Comparison of ENCODE assay signal across 16 mouse cellular contexts in the genomic region with DNA sequence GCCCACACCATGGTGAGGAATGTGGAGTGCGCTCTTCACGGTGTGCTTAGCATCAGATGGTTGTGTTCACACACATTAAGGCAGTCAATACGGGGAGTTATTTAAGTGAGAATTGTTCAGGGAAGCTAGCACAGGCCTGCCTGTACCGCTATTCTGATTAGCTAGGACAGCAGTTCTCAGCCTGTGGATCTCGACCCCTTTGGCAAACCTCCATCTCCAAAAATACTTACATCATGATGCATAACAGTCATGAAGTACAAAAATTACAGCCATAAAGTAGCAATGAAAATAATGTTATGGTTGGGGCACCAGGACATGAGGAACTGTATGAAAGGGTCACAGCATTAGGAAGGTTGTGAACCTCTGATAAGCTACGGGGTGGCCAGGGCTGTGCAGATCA. TPM values are rescaled to one million over a fixed set of nuclear protein-coding genes. Genes with fewer than 3 reads are reported as not detected.
DNase-seq lines count a peak whose midpoint lies in the region; ATAC-seq and TF ChIP-seq lines count a peak whose summit lies in the region.
"Had no signal": no experiment of that assay in that cellular context is flagged by ENCODE, and none has a peak within 500 bp of the region (broad histone marks: within the 10 kb centered on the region; RNA-seq: fewer than 3 reads in every experiment).

No protein-coding gene starts in this region.

- TF ChIP-seq CTCF in kidney, postnatal 0 days (IDR thresholded peaks at IDR 0.05; ENCODE audit: low read depth) = no peak
- no peak for TF ChIP-seq CTCF in lung, postnatal 0 days (IDR thresholded peaks at IDR 0.05)

- WGBS in heart, embryonic 14.5 days = 61% methylated on average over 6 of the region's 6 CpGs
- 75% methylated on average over 6 of the region's 6 CpGs for WGBS in kidney, postnatal 0 days
- 65% methylated on average over 6 of the region's 6 CpGs for WGBS in lung, postnatal 0 days

- peaks cover 8 to 20% of the 10 kb centered on the region in 2 experiments for H3K4me1 ChIP-seq in heart, embryonic 14.5 days (ENCODE audit: control insufficient read depth in 2 of 2, insufficient read depth in 2 of 2, low read length in 2 of 2)
- H3K4me1 ChIP-seq in kidney, postnatal 0 days (replicated peaks; ENCODE audit: insufficient read depth, low read length) = no peaks in the 10 kb centered on the region
- no peaks in the 10 kb centered on the region for H3K4me1 ChIP-seq in lung, postnatal 0 days (ENCODE audit: insufficient read depth, low read depth, low read length)
- H3K4me1 ChIP-seq: forebrain, embryonic 15.5 days; hindbrain, embryonic 13.5 days had no signal

- H3K9me3 ChIP-seq in heart, embryonic 14.5 days (ENCODE audit: control insufficient read depth, low read length) = 0 out of 2 replicates have a peak, but pooled peaks cover 3% of the 10 kb centered on the region
- H3K9me3 ChIP-seq in kidney, postnatal 0 days (replicated peaks; ENCODE audit: low read length) = no peaks in the 10 kb centered on the region
- H3K9me3 ChIP-seq in lung, postnatal 0 days (ENCODE audit: low read length) = no peaks in the 10 kb centered on the region
- H3K9me3 ChIP-seq: forebrain, embryonic 15.5 days; hindbrain, embryonic 13.5 days had no signal

- peak overlapping the region in 1 of 2 experiments; percentile 56; a peak in 1 of 4 replicates for H3K27ac ChIP-seq in heart, embryonic 14.5 days (replicated peaks in 1 of 2; ENCODE audit: control insufficient read depth in 1 of 2, insufficient read depth in 1 of 2, low read depth in 2 of 2, low read length in 2 of 2)
- H3K27ac ChIP-seq in kidney, postnatal 0 days = no peak overlapping the region
- H3K27ac ChIP-seq in lung, postnatal 0 days (ENCODE audit: low read length) = no peak overlapping the region
- H3K27ac ChIP-seq: forebrain, embryonic 15.5 days; hindbrain, embryonic 13.5 days; hindbrain, postnatal 0 days had no signal

- ATAC-seq in heart, embryonic 14.5 days (ENCODE audit: insufficient number of reproducible peaks, insufficient read depth, low FRiP score, low read depth) = 0 out of 2 replicates have a peak, but pooled peaks have one; percentile 44
- no peak for ATAC-seq in kidney, postnatal 0 days (replicated peaks; ENCODE audit: low FRiP score, low read depth)
- peak; percentile 7; the same call in 1 of the 2 replicates for ATAC-seq in lung, postnatal 0 days
- ATAC-seq: forebrain, embryonic 15.5 days; hindbrain, postnatal 0 days had no signal

- H3K4me2 ChIP-seq in heart, embryonic 14.5 days (ENCODE audit: low read length) = no peak overlapping the region
- no peak overlapping the region for H3K4me2 ChIP-seq in kidney, postnatal 0 days (ENCODE audit: low read length)
- no peak overlapping the region for H3K4me2 ChIP-seq in lung, postnatal 0 days (replicated peaks; ENCODE audit: low read depth, low read length)
- H3K4me2 ChIP-seq: forebrain, embryonic 15.5 days; heart, embryonic 12.5 days; hindbrain, embryonic 13.5 days had no signal

- DNase-seq in heart, postnatal 4 days = no peak
- peak; percentile 40 for DNase-seq in kidney, postnatal 0 days (ENCODE audit: low spot score)
- DNase-seq in kidney, postnatal 25 days = no peak
- peak; percentile 43 for DNase-seq in lung, postnatal 0 days (ENCODE audit: low spot score)
- no peak for DNase-seq in lung, postnatal 14 days
- DNase-seq: adrenal gland, adult 8-10 months; adrenal gland, postnatal 36 days; cerebellum, adult 2 months; cerebellum, postnatal 10 days; gastrocnemius, postnatal 36 days; heart, adult 11 months had no signal

- no peak for TF ChIP-seq EP300 in lung, postnatal 0 days (IDR thresholded peaks at IDR 0.05)

- H3K9ac ChIP-seq in heart, embryonic 14.5 days (ENCODE audit: low read length) = no peak overlapping the region
- no peak overlapping the region for H3K9ac ChIP-seq in kidney, postnatal 0 days (ENCODE audit: low read depth, low read length)
- H3K9ac ChIP-seq in lung, postnatal 0 days (replicated peaks; ENCODE audit: low read depth) = no peak overlapping the region
- H3K9ac ChIP-seq: forebrain, embryonic 15.5 days; heart, embryonic 12.5 days; hindbrain, embryonic 13.5 days had no signal

- no peak overlapping the region for H3K4me3 ChIP-seq in heart, embryonic 14.5 days (ENCODE audit: control insufficient read depth in 1 of 2, insufficient read depth in 1 of 2, low read depth in 1 of 2, low read length in 2 of 2)
- H3K4me3 ChIP-seq in kidney, postnatal 0 days (replicated peaks; ENCODE audit: low read depth, low read length) = no peak overlapping the region
- H3K4me3 ChIP-seq in lung, postnatal 0 days (ENCODE audit: low read depth, low read length) = no peak overlapping the region
- H3K4me3 ChIP-seq: forebrain, embryonic 15.5 days; heart, embryonic 12.5 days; hindbrain, embryonic 13.5 days had no signal

- H3K36me3 ChIP-seq in heart, embryonic 14.5 days (ENCODE audit: control insufficient read depth, insufficient read depth, low read length) = no peaks in the 10 kb centered on the region
- H3K36me3 ChIP-seq in kidney, postnatal 0 days (ENCODE audit: insufficient read depth, low read length) = no peaks in the 10 kb centered on the region
- no peaks in the 10 kb centered on the region for H3K36me3 ChIP-seq in lung, postnatal 0 days (ENCODE audit: insufficient read depth, low read length)
- H3K36me3 ChIP-seq: forebrain, embryonic 15.5 days; heart, embryonic 12.5 days; hindbrain, embryonic 13.5 days had no signal

- no peaks in the 10 kb centered on the region; the same call in 1 of the 2 replicates for H3K27me3 ChIP-seq in heart, embryonic 14.5 days (ENCODE audit: control insufficient read depth, insufficient read depth, low read length)
- no peaks in the 10 kb centered on the region for H3K27me3 ChIP-seq in kidney, postnatal 0 days (ENCODE audit: insufficient read depth, low read length)
- H3K27me3 ChIP-seq in lung, postnatal 0 days (replicated peaks; ENCODE audit: insufficient read depth, low read length) = no peaks in the 10 kb centered on the region
- H3K27me3 ChIP-seq: forebrain, embryonic 15.5 days; hindbrain, embryonic 13.5 days had no signal

RNA-seq across cellular contexts. Expression of a gene that starts 25.2 kb away (rescaled TPM):
- 2.8 and 6.2 TPM in 2 replicates for polyA plus RNA-seq in heart, embryonic 14.5 days (2014; fragmentation: Nextera tagmentation; extraction: Ambion mirVana)
- 1 to 10 TPM; 5.0 to 6.1 TPM for total RNA-seq in heart, postnatal 4 days (2021)
- polyA plus RNA-seq in kidney, postnatal 0 days (2015; fragmentation: Nextera tagmentation; extraction: Ambion mirVana) = 3.9 and 4.2 TPM in 2 replicates
- 6.2 and 6.8 TPM in 2 replicates for polyA plus RNA-seq in lung, postnatal 0 days (2015; fragmentation: Nextera tagmentation; extraction: Ambion mirVana)

RNA-seq across cellular contexts. Expression of a gene that starts 45.7 kb away (rescaled TPM):
- polyA plus RNA-seq in heart, embryonic 14.5 days (2014; fragmentation: Nextera tagmentation; extraction: Ambion mirVana) = 0.65 and 1.0 TPM in 2 replicates
- total RNA-seq in heart, postnatal 4 days (2021) = 1 to 10 TPM; 1.2 TPM
- polyA plus RNA-seq in kidney, postnatal 0 days (2015; fragmentation: Nextera tagmentation; extraction: Ambion mirVana) = 0.21 and 0.23 TPM in 2 replicates
- polyA plus RNA-seq in lung, postnatal 0 days (2015; fragmentation: Nextera tagmentation; extraction: Ambion mirVana) = 1.1 and 1.2 TPM in 2 replicates

Comparison
In these comparisons a context has a peak if more than half of its experiments do, and no peak if none do; other contexts are left out.
1. DNase-seq: peak in kidney, postnatal 0 days (single experiment) and lung, postnatal 0 days (single experiment); none in heart, postnatal 4 days (single experiment), kidney, postnatal 25 days (0 of 2) and lung, postnatal 14 days (single experiment).